ENCODE assay signal across 8 mouse cellular contexts in the genomic region with DNA sequence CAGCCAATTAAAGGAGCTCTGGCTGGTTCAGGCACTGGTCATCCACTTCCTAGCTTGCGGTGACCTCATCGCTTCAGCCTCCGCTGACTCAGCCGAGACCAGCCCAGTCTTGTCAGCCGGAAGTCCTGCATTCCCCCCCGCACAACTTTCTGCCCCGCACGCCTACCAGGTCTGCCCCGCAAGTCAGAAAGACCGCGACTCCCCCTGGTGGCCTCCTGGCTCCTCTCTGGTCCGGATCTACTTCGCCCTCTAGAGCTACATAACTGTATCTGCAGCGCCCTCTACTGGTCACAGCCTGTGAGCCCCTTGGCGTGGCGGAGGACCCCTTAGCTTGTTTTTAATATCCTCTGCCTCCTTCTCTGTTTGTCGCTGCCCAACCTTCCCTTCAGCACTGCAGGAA. TPM values are rescaled to one million over a fixed set of nuclear protein-coding genes. Genes with fewer than 3 reads are reported as not detected.
DNase-seq lines count a peak whose midpoint lies in the region; ATAC-seq lines count a peak whose summit lies in the region.

No protein-coding gene starts in this region.

- under 1% methylated on average over 17 of the region's 17 CpGs for WGBS in hindbrain, embryonic 14.5 days

- no peaks in the 10 kb centered on the region for H3K27me3 ChIP-seq in hindbrain, embryonic 14.5 days (ENCODE audit: control insufficient read depth, insufficient read depth, low read length)

- DNase-seq in R1 (ENCODE audit: low read depth, low spot score): peak; percentile 97
- DNase-seq in cerebellum, postnatal 25 days: peak; percentile 92 to 96
- peak; percentile 91 to 92 for DNase-seq in frontal cortex, postnatal 25 days (ENCODE audit: low spot score in 2 of 2)
- DNase-seq in hindbrain, embryonic 14.5 days (ENCODE audit: low spot score): peak; percentile 98
- DNase-seq in layer of hippocampus, postnatal 36 days: peak; percentile 86 to 89
- peak; percentile 99 for DNase-seq in lung, postnatal 36 days
- peak; percentile 98 for DNase-seq in retina, postnatal 1 day
- DNase-seq in urinary bladder, adult 18-20 months (ENCODE audit: low spot score in 2 of 2): peak; percentile 86

- peak overlapping the region; percentile 77 for H3K4me2 ChIP-seq in hindbrain, embryonic 14.5 days (replicated peaks)

- H3K4me1 ChIP-seq in hindbrain, embryonic 14.5 days (replicated peaks; ENCODE audit: control insufficient read depth, insufficient read depth, low read length): peaks cover 38% of the 10 kb centered on the region

- H3K36me3 ChIP-seq in hindbrain, embryonic 14.5 days (replicated peaks; ENCODE audit: control insufficient read depth, insufficient read depth): no peaks in the 10 kb centered on the region

- peak overlapping the region; percentile 35 for H3K4me3 ChIP-seq in hindbrain, embryonic 14.5 days (replicated peaks; ENCODE audit: low read length)

- H3K9ac ChIP-seq in hindbrain, embryonic 14.5 days: peak overlapping the region; percentile 55

- no peaks in the 10 kb centered on the region for H3K9me3 ChIP-seq in hindbrain, embryonic 14.5 days (ENCODE audit: control insufficient read depth, low read length)

- peak overlapping the region; percentile 59 for H3K27ac ChIP-seq in hindbrain, embryonic 14.5 days

- ATAC-seq in hindbrain, embryonic 14.5 days (ENCODE audit: low FRiP score): peak; percentile 79

RNA-seq across cellular contexts. Expression of a gene that starts 13.2 kb away (rescaled TPM):
- 89.1 and 99.3 TPM in 2 replicates for polyA plus RNA-seq in hindbrain, embryonic 14.5 days (2014; fragmentation: Nextera tagmentation; extraction: Ambion mirVana)
- total RNA-seq in layer of hippocampus, postnatal 36 days (2021): 100 to 1,000 TPM; 296 to 327 TPM

RNA-seq across cellular contexts. Expression of a gene that starts 16.0 kb away (rescaled TPM):
- 20.5 and 20.7 TPM in 2 replicates for polyA plus RNA-seq in hindbrain, embryonic 14.5 days (2014; fragmentation: Nextera tagmentation; extraction: Ambion mirVana)
- 1 to 10 TPM; 4.0 to 5.4 TPM for total RNA-seq in layer of hippocampus, postnatal 36 days (2021)

RNA-seq across cellular contexts. Expression of a gene that starts 38.4 kb away (rescaled TPM):
- 48.7 and 56.4 TPM in 2 replicates for polyA plus RNA-seq in hindbrain, embryonic 14.5 days (2014; fragmentation: Nextera tagmentation; extraction: Ambion mirVana)
- 1 to 10 TPM; 1.3 to 3.5 TPM for total RNA-seq in layer of hippocampus, postnatal 36 days (2021)

RNA-seq across cellular contexts. Expression of a gene that starts 40.5 kb away (rescaled TPM):
- polyA plus RNA-seq in hindbrain, embryonic 14.5 days (2014; fragmentation: Nextera tagmentation; extraction: Ambion mirVana): 0.41 and 0.67 TPM in 2 replicates
- 10 to 100 TPM; 14.9 to 18.0 TPM for total RNA-seq in layer of hippocampus, postnatal 36 days (2021)

RNA-seq across cellular contexts. Expression of a gene that starts 56.0 kb away (rescaled TPM):
- 29.8 and 30.4 TPM in 2 replicates for polyA plus RNA-seq in hindbrain, embryonic 14.5 days (2014; fragmentation: Nextera tagmentation; extraction: Ambion mirVana)
- 10 to 100 TPM; 14.5 to 17.8 TPM for total RNA-seq in layer of hippocampus, postnatal 36 days (2021)

Comparison
In these comparisons a context has a peak if more than half of its experiments do, and no peak if none do; other contexts are left out.
1. Peak in every context shown above with its lines: DNase-seq, ATAC-seq, H3K4me3 ChIP-seq and H3K27ac ChIP-seq.